Mouse (Mus musculus): Measurements from ENCODE around the gene Ttc7b. TPM values are rescaled to one million over a fixed set of nuclear protein-coding genes. Genes with fewer than 3 reads are reported as not detected.

The Ttc7b gene
- total and polyA plus RNA-seq, 3 experiments, result 11.7 to 23.7 TPM; not detected in 1

DNA sequence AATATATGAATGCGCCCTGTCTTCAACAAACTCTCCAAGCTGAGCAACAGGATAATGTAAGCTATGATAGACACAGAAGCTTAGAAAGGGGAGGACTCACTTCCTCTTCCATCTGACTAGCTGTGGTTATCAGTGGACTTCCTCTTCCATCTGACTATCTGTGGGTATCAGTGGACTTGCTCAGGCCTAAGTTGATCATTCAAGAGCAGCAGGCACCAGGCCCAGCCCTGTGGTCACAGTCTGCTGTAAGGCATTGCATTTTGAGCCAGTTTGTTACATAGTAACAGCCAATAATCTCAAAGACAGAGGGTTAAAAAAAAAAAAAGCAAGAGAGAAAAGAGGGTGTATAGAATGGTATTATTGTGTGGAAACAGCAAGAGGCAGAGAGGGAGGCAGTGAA lies 15.1 kb downstream of the Ttc7b start (continued):
- TF ChIP-seq MAFK (IDR thresholded peaks at IDR 0.05; ENCODE audit: borderline replicate concordance, low read depth, low read length) (no peak), POLR2AphosphoS5 (IDR thresholded peaks at IDR 0.05; ENCODE audit: borderline replicate concordance, low read depth, low read length) (no peak), ELF1 (IDR thresholded peaks at IDR 0.05; ENCODE audit: low read depth, low read length) (peak; percentile 51; the same call in 1 of the 2 replicates), MXI1 (IDR thresholded peaks at IDR 0.05; ENCODE audit: low read depth, low read length) (no peak), UBTF (IDR thresholded peaks at IDR 0.05; ENCODE audit: borderline replicate concordance, insufficient read depth, low read depth, low read length) (no peak), NRF1 (IDR thresholded peaks at IDR 0.05; ENCODE audit: insufficient read depth, low read depth, low read length, poor library complexity, severe bottlenecking) (peak; percentile 38; the same call in 1 of the 2 replicates), HCFC1 (IDR thresholded peaks at IDR 0.05; ENCODE audit: low read depth, low read length) (peak; percentile 46; the same call in 1 of the 2 replicates), MAZ (IDR thresholded peaks at IDR 0.05; ENCODE audit: low read depth, low read length) (no peak), USF1 (IDR thresholded peaks at IDR 0.05; ENCODE audit: low read depth, low read length) (no peak)

DNA sequence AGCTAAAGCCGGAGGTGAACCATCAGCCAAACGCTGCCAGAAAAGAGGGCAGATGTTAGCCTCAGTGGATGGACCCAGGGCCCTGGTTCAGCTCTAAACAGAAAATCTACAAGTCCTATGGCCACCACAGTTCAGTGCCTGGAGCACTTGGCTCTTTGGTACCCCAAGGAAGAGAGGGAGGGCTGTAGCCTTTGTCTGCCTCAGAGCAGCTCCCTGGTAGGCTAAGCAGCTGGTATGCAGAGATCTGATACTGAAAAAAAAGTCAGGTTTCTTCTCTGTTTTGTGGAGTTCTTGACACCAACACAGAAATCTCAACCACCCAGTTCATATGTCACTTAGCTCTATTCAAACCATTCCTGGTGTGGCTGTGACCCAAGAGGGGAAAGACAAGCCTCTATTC lies 16.0 kb downstream of the Ttc7b start:
- Histone ChIP-seq H3K27ac (ENCODE audit: control insufficient read depth, low read depth, low read length) (no peak overlapping the region), H3K79me2 (ENCODE audit: control insufficient read depth, insufficient read depth, low read length, poor library complexity) (no peaks in the 10 kb centered on the region), H3K36me3 (ENCODE audit: control insufficient read depth in 1 of 2, insufficient read depth in 2 of 2, low read length in 2 of 2) (peaks cover 0 to 23% of the 10 kb centered on the region in 2 experiments; a peak in 2 of 4 replicates), H3K4me1 (ENCODE audit: control insufficient read depth in 1 of 2, insufficient read depth in 2 of 2, low read length in 2 of 2) (peaks cover 5 to 27% of the 10 kb centered on the region in 2 experiments), H3K4me3 (ENCODE audit: control insufficient read depth in 1 of 2, insufficient read depth in 1 of 2, low read depth in 2 of 2, low read length in 2 of 2) (no peak overlapping the region), H3K9me3 (replicated peaks; ENCODE audit: insufficient read depth, low read length) (no peaks in the 10 kb centered on the region), H3K27me3 (ENCODE audit: control insufficient read depth in 1 of 2, insufficient read depth in 2 of 2, low read length in 2 of 2) (no peaks in the 10 kb centered on the region), H3K9ac (ENCODE audit: control insufficient read depth, low read depth, low read length, poor library complexity, severe bottlenecking) (no peak overlapping the region)
- TF ChIP-seq TAL1 (IDR thresholded peaks at IDR 0.05; ENCODE audit: low read length) (no peak), UBTF (IDR thresholded peaks at IDR 0.05; ENCODE audit: borderline replicate concordance, insufficient read depth, low read depth, low read length) (no peak), ETS1 (IDR thresholded peaks at IDR 0.05; ENCODE audit: low read depth, low read length) (no peak), POLR2AphosphoS5 (IDR thresholded peaks at IDR 0.05; ENCODE audit: borderline replicate concordance, low read depth, low read length) (no peak), GATA1 (IDR thresholded peaks at IDR 0.05; ENCODE audit: low read depth, low read length) (no peak), MXI1 (IDR thresholded peaks at IDR 0.05; ENCODE audit: low read depth, low read length) (no peak), MAFK (IDR thresholded peaks at IDR 0.05; ENCODE audit: borderline replicate concordance, low read depth, low read length) (no peak), USF2 (IDR thresholded peaks at IDR 0.05; ENCODE audit: borderline replicate concordance in 1 of 2, insufficient read depth in 1 of 2, low read depth in 1 of 2, low read length in 2 of 2) (no peak), SMC3 (IDR thresholded peaks at IDR 0.05; ENCODE audit: low read depth, low read length) (no peak), BHLHE40 (IDR thresholded peaks at IDR 0.05; ENCODE audit: borderline replicate concordance, low read depth, low read length) (no peak), CTCF (IDR thresholded peaks at IDR 0.05 in 2 of 3, conservative IDR thresholded peaks at IDR 0.05 in 1 of 3; ENCODE audit: control insufficient read depth in 1 of 3, insufficient read depth in 1 of 3, low read depth in 2 of 3, low read length in 3 of 3, poor library complexity in 1 of 3, severe bottlenecking in 1 of 3) (no peak), MYB (IDR thresholded peaks at IDR 0.05; ENCODE audit: low read depth, low read length) (no peak), RAD21 (IDR thresholded peaks at IDR 0.05; ENCODE audit: low read depth, low read length) (no peak), JUND (IDR thresholded peaks at IDR 0.05; ENCODE audit: low read depth, low read length) (no peak), MAZ (IDR thresholded peaks at IDR 0.05; ENCODE audit: low read depth, low read length) (no peak), ZC3H11A (IDR thresholded peaks at IDR 0.05; ENCODE audit: low read depth, low read length) (no peak), CHD1 (IDR thresholded peaks at IDR 0.05; ENCODE audit: low read depth, low read length) (no peak)
- peak; percentile 21 for DNase-seq (ENCODE audit: low read depth, low spot score)
